Mouse (Mus musculus): ENCODE data around the gene Gm20388.

- TF ChIP-seq POLR2A (IDR thresholded peaks at IDR 0.05; ENCODE audit: low read depth, low read length) = no peak
- no peak for TF ChIP-seq CTCF (conservative IDR thresholded peaks at IDR 0.05; ENCODE audit: insufficient read depth, insufficient read length, low read depth, low read length)
Measured at GRCm38 (mm10) chr8:121418081-121418480, 1507.4 kb downstream of the Gm20388 start.

Measured in kidney, adult 2 months (tissue).